Mouse (Mus musculus) hematopoietic stem cell, adult 5-6 weeks (primary cell): ENCODE results near the gene Fbxw5. TPM values are rescaled to one million over a fixed set of nuclear protein-coding genes. Genes with fewer than 3 reads are reported as not detected.

Experiments used
- ATAC-seq, 2 experiments: fragments of 125-278 bp in 1 of 2; replicated peaks in 1 of 2; 2 replicates each; pipeline ENCODE4 v1.8.0; 2016 to 2017; ENCODE audit warnings: inconsistent platforms in 2 of 2, mild to moderate bottlenecking in 2 of 2, moderate number of reproducible peaks in 2 of 2, low read depth in 1 of 2, moderate TSS enrichment in 1 of 2; ENCODE audit not compliant: low FRiP score in 2 of 2, poor library complexity in 2 of 2, severe bottlenecking in 2 of 2, insufficient read depth in 1 of 2, low TSS enrichment in 1 of 2
- total RNA-seq: library from RNA; stranded (forward); fragments of 172-1452, 232-1000 nt; gene quantifications from 2 replicates; pipeline ENCODE4 v1.2.3, GENCODE M21; 2017

Fbxw5 gene
- 20.6 and 25.1 TPM in 2 replicates for total RNA-seq

- peak; percentile 73 to 81 for ATAC-seq
Observed at GRCm38 (mm10) chr2:25500576-25501405, at the start of gene Fbxw5. Fbxw5 (plus strand) TSS chr2:25500750.

- ATAC-seq, result peak; percentile 70 to 79
Observed at GRCm38 (mm10) chr2:25450853-25451647, 49.5 kb upstream of the Fbxw5 start.

- ATAC-seq, result no peak
Observed at GRCm38 (mm10) chr2:25452951-25453350, 47.6 kb upstream of the Fbxw5 start.

- ATAC-seq, result no peak
Observed at GRCm38 (mm10) chr2:25456205-25456953, 44.2 kb upstream of the Fbxw5 start, which contains the start of gene Clic3. Clic3 (plus strand) TSS chr2:25456838.

- ATAC-seq, result no peak
Observed at GRCm38 (mm10) chr2:25457022-25457896, 43.3 kb upstream of the Fbxw5 start.

- ATAC-seq, result no peak
Observed at GRCm38 (mm10) chr2:25458911-25459310, 41.6 kb upstream of the Fbxw5 start.

- ATAC-seq, result no peak; a peak in 1 of 4 replicates
Observed at GRCm38 (mm10) chr2:25460135-25460534, 40.4 kb upstream of the Fbxw5 start.

GRCm38 (mm10) chr2:25460551-25461309, 39.8 kb upstream of the Fbxw5 start, which contains the start of gene Paxx:
Paxx (minus strand) TSS chr2:25461094.
- peak; percentile 77 to 92 for ATAC-seq

- no peak for ATAC-seq
Observed at GRCm38 (mm10) chr2:25461407-25461806, 39.1 kb upstream of the Fbxw5 start.

GRCm38 (mm10) chr2:25463630-25464029, 36.9 kb upstream of the Fbxw5 start:
- no peak for ATAC-seq

- ATAC-seq, result no peak
Observed at GRCm38 (mm10) chr2:25465256-25465655, 35.3 kb upstream of the Fbxw5 start.

GRCm38 (mm10) chr2:25465816-25466635, 34.5 kb upstream of the Fbxw5 start:
- peak; percentile 76 to 84 for ATAC-seq

GRCm38 (mm10) chr2:25467606-25468303, 32.8 kb upstream of the Fbxw5 start:
- ATAC-seq, result no peak

- no peak for ATAC-seq
Observed at GRCm38 (mm10) chr2:25468962-25469915, 31.3 kb upstream of the Fbxw5 start.
